Mouse (Mus musculus): ENCODE results near the gene Rps27a. TPM values are rescaled to one million over a fixed set of nuclear protein-coding genes. Genes with fewer than 3 reads are reported as not detected.
"Not testable (repeated sequence)": the region's sequence is repeated elsewhere in the genome, so short reads cannot be mapped to it uniquely, and the experiment has no call there.

The Rps27a gene
- polyA plus RNA-seq, 1 experiment, result 3,072 TPM

DNA sequence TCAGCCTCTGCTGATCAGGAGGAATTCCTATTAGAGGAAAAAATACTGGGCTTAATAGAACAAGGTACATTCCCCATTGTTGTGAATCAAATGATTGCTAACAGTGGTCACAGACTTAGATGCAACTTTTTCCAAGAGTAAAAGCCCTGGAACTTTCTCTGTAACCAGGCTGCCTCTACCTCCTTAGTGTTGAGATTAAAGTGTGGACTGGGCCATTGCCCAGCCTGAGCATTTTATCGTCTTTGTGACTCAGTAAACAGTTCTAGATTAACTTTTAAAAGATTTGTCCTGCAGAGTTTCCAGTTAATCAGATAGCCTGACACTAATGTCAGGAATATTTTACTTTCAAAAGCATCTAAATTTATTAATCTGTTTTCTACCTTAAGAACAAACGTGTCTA lies 1.1 kb downstream of the Rps27a start:
- peak overlapping the region; percentile 97 for H3K4me3 ChIP-seq (ENCODE audit: low read depth, low read length)
- peaks cover 41% of the 10 kb centered on the region for H3K36me3 ChIP-seq (ENCODE audit: control insufficient read depth, insufficient read depth, low read length, poor library complexity, severe bottlenecking)
- H3K27ac ChIP-seq (ENCODE audit: insufficient read depth, low read length), result peak overlapping the region; percentile 81
- H3K9ac ChIP-seq (ENCODE audit: low read depth, poor library complexity, severe bottlenecking), result peak overlapping the region; percentile 98
- H3K9me3 ChIP-seq (replicated peaks; ENCODE audit: control insufficient read depth, insufficient read depth, low read length, poor library complexity, severe bottlenecking), result no peaks in the 10 kb centered on the region
- TF ChIP-seq EP300 (IDR thresholded peaks at IDR 0.05; ENCODE audit: insufficient read depth, low read depth, low read length) (no peak), CTCF (IDR thresholded peaks at IDR 0.05; ENCODE audit: low read depth, low read length) (no peak), POLR2A (IDR thresholded peaks at IDR 0.05; ENCODE audit: insufficient read depth, low read length) (no peak)
- no peaks in the 10 kb centered on the region for H3K4me1 ChIP-seq (ENCODE audit: control insufficient read depth, insufficient read depth, low read length)
- no peaks in the 10 kb centered on the region for H3K27me3 ChIP-seq (ENCODE audit: control insufficient read depth, insufficient read depth, low read length, poor library complexity, severe bottlenecking)

DNA sequence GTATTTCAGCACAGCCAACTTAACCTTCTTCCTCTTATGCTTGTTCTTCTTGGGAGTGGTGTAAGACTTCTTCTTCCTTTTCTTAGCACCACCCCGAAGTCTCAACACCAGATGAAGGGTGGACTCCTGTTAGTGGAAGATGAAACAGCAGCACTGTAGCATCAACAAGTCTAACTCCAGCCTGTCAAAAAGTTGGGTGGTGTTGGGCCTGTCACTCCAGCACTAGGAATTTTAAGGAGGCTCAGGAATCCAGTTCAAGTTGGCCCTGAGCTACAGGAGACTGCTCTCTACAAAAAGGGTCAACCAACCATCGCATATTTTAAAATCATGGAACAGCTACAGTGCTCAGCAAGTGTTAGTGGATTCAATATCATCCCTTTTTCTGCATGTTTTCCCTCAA lies 1.6 kb downstream of the Rps27a start:
- not testable (repeated sequence) for H3K9me3 ChIP-seq (replicated peaks; ENCODE audit: control insufficient read depth, insufficient read depth, low read length, poor library complexity, severe bottlenecking)
- H3K27ac ChIP-seq (ENCODE audit: insufficient read depth, low read length), result peak overlapping the region; percentile 81

GRCm38 (mm10) chr11:29545150-29545752 lies 2.7 kb downstream of the Rps27a start:
- H3K9ac ChIP-seq (ENCODE audit: low read depth, poor library complexity, severe bottlenecking); H3K27me3 ChIP-seq (ENCODE audit: control insufficient read depth, insufficient read depth, low read length, poor library complexity, severe bottlenecking); H3K4me3 ChIP-seq (ENCODE audit: low read depth, low read length); H3K9me3 ChIP-seq (replicated peaks; ENCODE audit: control insufficient read depth, insufficient read depth, low read length, poor library complexity, severe bottlenecking); H3K4me1 ChIP-seq (ENCODE audit: control insufficient read depth, insufficient read depth, low read length); H3K27ac ChIP-seq (ENCODE audit: insufficient read depth, low read length): not testable (repeated sequence)
- peaks cover 49% of the 10 kb centered on the region for H3K36me3 ChIP-seq (ENCODE audit: control insufficient read depth, insufficient read depth, low read length, poor library complexity, severe bottlenecking)

More for the DNA sequence above, 1.6 kb downstream of the Rps27a start:
- H3K9ac ChIP-seq (ENCODE audit: low read depth, poor library complexity, severe bottlenecking), result peak overlapping the region; percentile 98
- peaks cover 45% of the 10 kb centered on the region for H3K36me3 ChIP-seq (ENCODE audit: control insufficient read depth, insufficient read depth, low read length, poor library complexity, severe bottlenecking)
- peak overlapping the region; percentile 97; the same call in 1 of the 2 replicates for H3K4me3 ChIP-seq (ENCODE audit: low read depth, low read length)
- H3K4me1 ChIP-seq (ENCODE audit: control insufficient read depth, insufficient read depth, low read length); H3K27me3 ChIP-seq (ENCODE audit: control insufficient read depth, insufficient read depth, low read length, poor library complexity, severe bottlenecking): not testable (repeated sequence)

- Histone ChIP-seq H3K9me3 (replicated peaks; ENCODE audit: control insufficient read depth, insufficient read depth, low read length, poor library complexity, severe bottlenecking) (no peaks in the 10 kb centered on the region), H3K27me3 (ENCODE audit: control insufficient read depth, insufficient read depth, low read length, poor library complexity, severe bottlenecking) (no peaks in the 10 kb centered on the region), H3K9ac (ENCODE audit: low read depth, poor library complexity, severe bottlenecking) (no peak overlapping the region), H3K4me1 (ENCODE audit: control insufficient read depth, insufficient read depth, low read length) (no peaks in the 10 kb centered on the region), H3K4me3 (ENCODE audit: low read depth, low read length) (no peak overlapping the region), H3K27ac (ENCODE audit: insufficient read depth, low read length) (peak overlapping the region; percentile 79), H3K36me3 (ENCODE audit: control insufficient read depth, insufficient read depth, low read length, poor library complexity, severe bottlenecking) (peaks cover 52% of the 10 kb centered on the region)
- TF ChIP-seq CTCF (IDR thresholded peaks at IDR 0.05; ENCODE audit: low read depth, low read length) (no peak), EP300 (IDR thresholded peaks at IDR 0.05; ENCODE audit: insufficient read depth, low read depth, low read length) (no peak)
These were observed 3.5 kb downstream of the Rps27a start for GRCm38 (mm10) chr11:29544225-29544945.

GRCm38 (mm10) chr11:29538201-29538600 lies 9.7 kb downstream of the Rps27a start:
- H3K36me3 ChIP-seq (ENCODE audit: control insufficient read depth, insufficient read depth, low read length, poor library complexity, severe bottlenecking), result peaks cover 52% of the 10 kb centered on the region
- H3K27me3 ChIP-seq (ENCODE audit: control insufficient read depth, insufficient read depth, low read length, poor library complexity, severe bottlenecking), result no peaks in the 10 kb centered on the region
- H3K27ac ChIP-seq (ENCODE audit: insufficient read depth, low read length), result no peak overlapping the region
- H3K4me1 ChIP-seq (ENCODE audit: control insufficient read depth, insufficient read depth, low read length), result no peaks in the 10 kb centered on the region
- TF ChIP-seq POLR2A (IDR thresholded peaks at IDR 0.05; ENCODE audit: insufficient read depth, low read length), result no peak
- no peak for TF ChIP-seq EP300 (IDR thresholded peaks at IDR 0.05; ENCODE audit: insufficient read depth, low read depth, low read length)
- TF ChIP-seq CTCF (IDR thresholded peaks at IDR 0.05; ENCODE audit: low read depth, low read length), result no peak
- no peak overlapping the region for H3K4me3 ChIP-seq (ENCODE audit: low read depth, low read length)
- no peak overlapping the region for H3K9ac ChIP-seq (ENCODE audit: low read depth, poor library complexity, severe bottlenecking)
- H3K9me3 ChIP-seq (replicated peaks; ENCODE audit: control insufficient read depth, insufficient read depth, low read length, poor library complexity, severe bottlenecking), result no peaks in the 10 kb centered on the region

DNA sequence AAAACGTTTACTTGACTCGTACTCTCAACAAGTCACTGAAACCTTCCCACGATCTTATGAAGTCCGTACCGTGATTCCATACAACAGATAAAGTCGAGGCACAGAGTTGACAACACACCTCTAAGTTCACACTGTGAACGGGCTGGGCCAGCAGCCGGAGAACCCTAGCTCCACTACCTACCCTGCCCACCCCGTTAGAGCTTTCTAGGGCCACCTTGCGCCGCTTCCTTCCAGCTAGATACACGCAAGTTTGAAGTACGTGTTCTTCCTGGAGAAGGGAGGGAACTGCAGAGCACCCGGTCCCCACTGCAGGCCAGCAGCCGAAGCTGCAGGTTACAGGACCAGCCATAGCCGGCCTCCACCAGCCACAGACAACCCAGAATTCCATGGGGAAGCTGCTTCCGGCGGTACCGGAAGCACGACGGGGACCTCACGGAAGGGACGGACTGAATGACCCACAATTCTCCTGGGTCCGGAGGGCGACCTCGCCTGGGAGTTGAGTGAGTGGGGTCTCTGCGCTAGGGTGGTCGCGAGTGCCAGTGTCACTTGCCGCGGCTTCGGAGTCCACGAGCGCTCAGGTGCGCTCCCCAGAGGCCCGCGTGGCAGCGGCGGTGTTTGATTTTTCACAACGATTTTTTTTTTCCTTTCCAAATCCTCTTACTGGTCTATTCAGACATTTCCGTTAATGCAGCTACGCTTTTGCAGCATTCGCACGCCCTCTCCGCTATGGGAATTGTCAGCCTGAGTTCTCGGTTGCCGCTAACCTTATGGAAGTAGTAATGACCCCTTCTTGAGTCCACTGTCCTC lies 21.7 kb downstream of the Rps27a start, which contains the start of gene Mtif2:
Gene Mtif2, plus strand, starts transcription at position 421 of the 807 bp plus-strand sequence.
- Histone ChIP-seq H3K4me3 (ENCODE audit: low read depth, low read length) (peak within 1 kb of the TSS; percentile 86), H3K27ac (ENCODE audit: insufficient read depth, low read length) (peak within 1 kb of the TSS; percentile 36), H3K9me3 (replicated peaks; ENCODE audit: control insufficient read depth, insufficient read depth, low read length, poor library complexity, severe bottlenecking) (no peaks in the 10 kb centered on the region), H3K36me3 (ENCODE audit: control insufficient read depth, insufficient read depth, low read length, poor library complexity, severe bottlenecking) (peaks cover 12% of the 10 kb centered on the region), H3K27me3 (ENCODE audit: control insufficient read depth, insufficient read depth, low read length, poor library complexity, severe bottlenecking) (no peaks in the 10 kb centered on the region), H3K4me1 (ENCODE audit: control insufficient read depth, insufficient read depth, low read length) (no peaks in the 10 kb centered on the region), H3K9ac (ENCODE audit: low read depth, poor library complexity, severe bottlenecking) (peak within 1 kb of the TSS; percentile 81)
- TF ChIP-seq EP300 (IDR thresholded peaks at IDR 0.05; ENCODE audit: insufficient read depth, low read depth, low read length) (peak; percentile 27; the same call in 1 of the 2 replicates), CTCF (IDR thresholded peaks at IDR 0.05; ENCODE audit: low read depth, low read length) (no peak), POLR2A (IDR thresholded peaks at IDR 0.05; ENCODE audit: insufficient read depth, low read length) (peak; percentile 79)

All from ES-Bruce4 (cell line).